ENCODE assay signal across 13 mouse cellular contexts in the genomic region with DNA sequence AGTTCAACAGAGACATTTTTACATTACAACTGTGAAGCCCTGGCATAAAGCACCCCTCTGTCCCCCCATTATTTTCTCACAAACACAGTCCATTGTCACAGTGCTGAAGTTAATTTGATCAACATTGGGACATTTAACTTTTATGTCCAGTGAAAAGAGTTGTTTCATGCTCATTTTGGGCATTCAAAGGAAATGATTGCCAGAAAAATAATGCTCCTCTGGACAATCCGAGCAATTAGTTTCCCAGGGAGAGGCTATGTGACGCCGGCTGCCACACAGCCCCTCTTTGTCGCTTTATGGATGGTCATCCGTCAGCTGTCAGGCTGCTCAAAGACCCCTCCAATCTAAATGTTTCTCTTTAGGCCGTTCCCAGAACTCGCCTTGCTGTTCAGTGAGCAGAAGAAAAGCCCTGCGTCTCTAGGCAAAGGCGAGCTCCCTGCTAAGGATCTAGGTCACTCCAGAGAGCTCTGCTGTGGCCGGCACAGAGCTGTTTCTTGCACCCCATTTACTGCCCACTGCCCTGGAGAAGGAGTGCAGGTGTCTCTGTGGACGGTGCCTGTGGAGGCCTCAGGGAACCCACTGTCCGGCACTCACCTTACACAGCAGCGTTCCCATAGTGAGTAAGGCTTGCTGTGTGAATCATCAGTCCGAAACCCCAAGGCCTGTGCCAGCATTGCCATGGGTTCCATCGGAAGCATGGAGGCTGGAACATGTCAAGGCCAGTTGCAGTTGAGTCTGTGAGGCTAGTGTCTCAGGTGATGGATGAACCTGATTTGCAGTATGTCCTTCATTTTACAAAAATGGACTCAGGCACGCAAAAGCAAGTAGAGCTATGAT. TPM values are rescaled to one million over a fixed set of nuclear protein-coding genes. Genes with fewer than 3 reads are reported as not detected.
DNase-seq lines count a peak whose midpoint lies in the region; ATAC-seq lines count a peak whose summit lies in the region.
"Had no signal": no experiment of that assay in that cellular context is flagged by ENCODE, and none has a peak within 500 bp of the region (broad histone marks: within the 10 kb centered on the region; RNA-seq: fewer than 3 reads in every experiment).

No protein-coding gene starts in this region.

- no peak overlapping the region for H3K4me2 ChIP-seq in embryonic facial prominence, embryonic 11.5 days (ENCODE audit: low read depth, low read length)
- H3K4me2 ChIP-seq in hindbrain, embryonic 15.5 days = no peak overlapping the region
- H3K4me2 ChIP-seq in neural tube, embryonic 13.5 days = no peak overlapping the region
- H3K4me2 ChIP-seq: liver, embryonic 13.5 days had no signal

- no peaks in the 10 kb centered on the region for H3K27me3 ChIP-seq in embryonic facial prominence, embryonic 11.5 days (ENCODE audit: control insufficient read depth, insufficient read depth, low read length)
- peaks cover 72% of the 10 kb centered on the region for H3K27me3 ChIP-seq in hindbrain, embryonic 15.5 days
- peaks cover 97% of the 10 kb centered on the region for H3K27me3 ChIP-seq in neural tube, embryonic 13.5 days
- H3K27me3 ChIP-seq: liver, embryonic 13.5 days; megakaryocyte, embryonic 14.5 days had no signal

- no peaks in the 10 kb centered on the region for H3K4me1 ChIP-seq in embryonic facial prominence, embryonic 11.5 days (ENCODE audit: control insufficient read depth, insufficient read depth, low read length)
- peaks cover 15% of the 10 kb centered on the region for H3K4me1 ChIP-seq in hindbrain, embryonic 15.5 days (replicated peaks)
- peaks cover 35% of the 10 kb centered on the region for H3K4me1 ChIP-seq in neural tube, embryonic 13.5 days (replicated peaks)
- H3K4me1 ChIP-seq: liver, embryonic 13.5 days had no signal

- no peaks in the 10 kb centered on the region for H3K36me3 ChIP-seq in embryonic facial prominence, embryonic 11.5 days (replicated peaks; ENCODE audit: control insufficient read depth, insufficient read depth, low read depth, low read length)
- 0 out of 2 replicates have a peak, but pooled peaks cover 4% of the 10 kb centered on the region for H3K36me3 ChIP-seq in hindbrain, embryonic 15.5 days
- H3K36me3 ChIP-seq in neural tube, embryonic 13.5 days = peaks cover 10% of the 10 kb centered on the region; the same call in 1 of the 2 replicates
- H3K36me3 ChIP-seq: liver, embryonic 13.5 days had no signal

- H3K9me3 ChIP-seq in embryonic facial prominence, embryonic 11.5 days (replicated peaks; ENCODE audit: control insufficient read depth, low read length) = no peaks in the 10 kb centered on the region
- no peaks in the 10 kb centered on the region for H3K9me3 ChIP-seq in hindbrain, embryonic 15.5 days
- H3K9me3 ChIP-seq in neural tube, embryonic 13.5 days = no peaks in the 10 kb centered on the region
- H3K9me3 ChIP-seq: liver, embryonic 13.5 days; megakaryocyte, embryonic 14.5 days had no signal

- H3K9ac ChIP-seq in embryonic facial prominence, embryonic 11.5 days (replicated peaks; ENCODE audit: low read length) = no peak overlapping the region
- no peak overlapping the region for H3K9ac ChIP-seq in hindbrain, embryonic 15.5 days
- H3K9ac ChIP-seq in neural tube, embryonic 13.5 days = peak overlapping the region; percentile 41; the same call in 1 of the 2 replicates
- H3K9ac ChIP-seq: liver, embryonic 13.5 days had no signal

- intact Hi-C loops in gastrocnemius, postnatal 36 days (cut with DNase I) = no loop called here

- H3K27ac ChIP-seq in embryonic facial prominence, embryonic 11.5 days (replicated peaks; ENCODE audit: low read depth, low read length) = no peak overlapping the region
- 0 out of 2 replicates have a peak overlapping the region, but pooled peaks have one; percentile 3 for H3K27ac ChIP-seq in hindbrain, embryonic 15.5 days (replicated peaks)
- H3K27ac ChIP-seq in neural tube, embryonic 13.5 days (replicated peaks) = no peak overlapping the region
- H3K27ac ChIP-seq: liver, embryonic 13.5 days had no signal

- ATAC-seq in embryonic facial prominence, embryonic 11.5 days (replicated peaks; ENCODE audit: insufficient number of reproducible peaks, low FRiP score, low TSS enrichment, low read depth) = 0 out of 2 replicates have a peak, but pooled peaks have one; percentile 24
- peak; percentile 84 for ATAC-seq in hindbrain, embryonic 15.5 days (ENCODE audit: low FRiP score, low read depth)
- peak; percentile 85 for ATAC-seq in neural tube, embryonic 13.5 days (ENCODE audit: low read depth)
- ATAC-seq: intestine, embryonic 16.5 days had no signal

- WGBS in embryonic facial prominence, embryonic 11.5 days = 45% methylated on average over 16 of the region's 16 CpGs
- 29% methylated on average over 16 of the region's 16 CpGs for WGBS in hindbrain, embryonic 15.5 days
- WGBS in neural tube, embryonic 13.5 days = 29% methylated on average over 16 of the region's 16 CpGs

- peak; percentile 65 for DNase-seq in adrenal gland, postnatal 25 days
- peak; percentile 7 for DNase-seq in embryonic facial prominence, embryonic 11.5 days (ENCODE audit: low spot score)
- DNase-seq in gastrocnemius, postnatal 36 days = no peak
- no peak for DNase-seq in layer of hippocampus, postnatal 14 days (ENCODE audit: low spot score in 2 of 2)
- no peak for DNase-seq in cerebellum, postnatal 36 days
- DNase-seq: cerebellum, adult 8-10 months; layer of hippocampus, adult 9-11 months; liver, embryonic 13.5 days; right cerebral cortex, postnatal 14 days had no signal

- no peak overlapping the region for H3K4me3 ChIP-seq in embryonic facial prominence, embryonic 11.5 days (ENCODE audit: low read depth, low read length)
- no peak overlapping the region for H3K4me3 ChIP-seq in hindbrain, embryonic 15.5 days
- H3K4me3 ChIP-seq in neural tube, embryonic 13.5 days = no peak overlapping the region
- H3K4me3 ChIP-seq: liver, embryonic 13.5 days; megakaryocyte, embryonic 14.5 days had no signal

RNA-seq across cellular contexts. Expression of a gene that starts 51.8 kb away (rescaled TPM):
- total RNA-seq in adrenal gland, postnatal 25 days (2021) = not detected in 2 replicates
- 4.2 and 4.4 TPM in 2 replicates for polyA plus RNA-seq in embryonic facial prominence, embryonic 11.5 days (2014; fragmentation: Nextera tagmentation; extraction: Ambion mirVana)
- polyA plus RNA-seq in hindbrain, embryonic 15.5 days (2015; fragmentation: Nextera tagmentation; extraction: Ambion mirVana) = 9.3 and 10.2 TPM in 2 replicates
- polyA plus RNA-seq in neural tube, embryonic 13.5 days (2015; fragmentation: Nextera tagmentation; extraction: Ambion mirVana) = 5.3 and 7.8 TPM in 2 replicates
- not detected for total RNA-seq in gastrocnemius, postnatal 36 days (2021)
- 1 to 10 TPM; 4.9 to 6.1 TPM for total RNA-seq in layer of hippocampus, postnatal 14 days (2021)

Comparison
In these comparisons a context has a peak if more than half of its experiments do, and no peak if none do; other contexts are left out.
1. DNase-seq: peak in adrenal gland, postnatal 25 days (single experiment) and embryonic facial prominence, embryonic 11.5 days (single experiment); none in gastrocnemius, postnatal 36 days (0 of 2), layer of hippocampus, postnatal 14 days (0 of 2) and cerebellum, postnatal 36 days (0 of 2).
2. ATAC-seq: peak in every context shown above with its lines; median percentile 85 in neural tube, embryonic 13.5 days; 84 in hindbrain, embryonic 15.5 days; 24 in embryonic facial prominence, embryonic 11.5 days.